Mouse (Mus musculus) forebrain, embryonic 14.5 days (tissue): ENCODE results near the gene Limd1. TPM values are rescaled to one million over a fixed set of nuclear protein-coding genes. Genes with fewer than 3 reads are reported as not detected.

Experiments
- ATAC-seq: fragments of 200-750 bp; cut with Nextera tagmentation; 2 replicates; pipeline ENCODE4 v1.8.0; 2017; ENCODE audit warnings: mild to moderate bottlenecking, moderate library complexity
- DNase-seq: peaks from one replicate; pipeline ENCODE4 v3.0.0-alpha.2; 2015; ENCODE audit warnings: low spot score
- H3K27ac ChIP-seq: fragments of 300-500 bp; sonication (generic); 2 replicates; pipeline ENCODE4 v1.5.1; 2014; ENCODE audit warnings: low read depth, mild to moderate bottlenecking, control low read depth, low read length, moderate library complexity
- H3K27me3 ChIP-seq: fragments of 300-500 bp; sonication (generic); replicated peaks from 2 replicates; pipeline ENCODE4 v1.6.1; 2014; ENCODE audit warnings: low read length, control low read depth, mixed read lengths; ENCODE audit not compliant: control insufficient read depth, insufficient read depth
- H3K36me3 ChIP-seq: fragments of 300-500 bp; sonication (generic); 2 replicates; pipeline ENCODE4 v1.6.1; 2014; ENCODE audit warnings: low read length, control low read depth; ENCODE audit not compliant: control insufficient read depth, insufficient read depth
- H3K4me1 ChIP-seq: fragments of 300-500 bp; sonication (generic); 2 replicates; pipeline ENCODE4 v1.6.1; 2014; ENCODE audit warnings: antibody characterized with exemption, low read length, control low read depth; ENCODE audit not compliant: control insufficient read depth, insufficient read depth
- H3K4me2 ChIP-seq: fragments of 300-500 bp; sonication (generic); 2 replicates; pipeline ENCODE4 v1.6.1; 2014; ENCODE audit warnings: mild to moderate bottlenecking, control low read depth, low read length
- H3K4me3 ChIP-seq: fragments of 300-500 bp; sonication (generic); 2 replicates; pipeline ENCODE4 v1.5.1; 2014; ENCODE audit warnings: low read depth, low read length, control low read depth
- H3K9ac ChIP-seq: fragments of 300-500 bp; sonication (generic); 2 replicates; pipeline ENCODE4 v1.6.1; 2014; ENCODE audit warnings: mild to moderate bottlenecking, low read length, control low read depth, moderate library complexity
- H3K9me3 ChIP-seq: fragments of 300-500 bp; sonication (generic); replicated peaks from 2 replicates; pipeline ENCODE4 v1.6.1; 2016; ENCODE audit warnings: low read length, control low read depth, mixed read lengths; ENCODE audit not compliant: control insufficient read depth
- WGBS: fragments of 180-500 bp; shearing (Covaris S2); extraction: QIAGEN DNeasy Blood & Tissue Kit; methylation state at CpG from one replicate; pipeline ENCODE4 v1.1.7; 2014; 5-methylcytosine and 5-hydroxymethylcytosine counted together
- polyA plus RNA-seq: library from polyadenylated mRNA; unstranded; fragments of >200 nt; fragmentation: Nextera tagmentation; extraction: Ambion mirVana; gene quantifications from 2 replicates; pipeline ENCODE4 v1.2.1, GENCODE M21; 2014

The Limd1 gene
- polyA plus RNA-seq, 1 experiment from 2014 or later = 23.1 TPM

- Histone ChIP-seq H3K9me3 (no peaks in the 10 kb centered on the region), H3K36me3 (no peaks in the 10 kb centered on the region), H3K9ac (peak overlapping the region; percentile 89), H3K4me3 (peak overlapping the region; percentile 96), H3K4me2 (peak overlapping the region; percentile 54), H3K27ac (peak overlapping the region; percentile 93), H3K27me3 (no peaks in the 10 kb centered on the region), H3K4me1 (peaks cover 15% of the 10 kb centered on the region)
- DNase-seq = peak; percentile 46
- ATAC-seq = no peak
- WGBS = 1% methylated on average over 13 of the region's 13 CpGs
These were observed 51.6 kb downstream of the Limd1 start for GRCm38 (mm10) chr9:123530158-123530475.

GRCm38 (mm10) chr9:123530566-123531130 is 52.1 kb downstream of the Limd1 start:
- WGBS = 24% methylated on average over 11 of the region's 11 CpGs
- H3K4me2 ChIP-seq = peak overlapping the region; percentile 54
- DNase-seq = peak; percentile 5
- H3K27ac ChIP-seq = 0 out of 2 replicates have a peak overlapping the region, but pooled peaks have one; percentile 93
- H3K4me1 ChIP-seq = peaks cover 15% of the 10 kb centered on the region
- H3K4me3 ChIP-seq = peak overlapping the region; percentile 96
- H3K9me3 ChIP-seq = no peaks in the 10 kb centered on the region
- ATAC-seq = no peak
- H3K27me3 ChIP-seq = no peaks in the 10 kb centered on the region
- peak overlapping the region; percentile 89 for H3K9ac ChIP-seq
- no peaks in the 10 kb centered on the region for H3K36me3 ChIP-seq

- peak overlapping the region; percentile 54 for H3K4me2 ChIP-seq
- no peak overlapping the region for H3K27ac ChIP-seq
- no peak for DNase-seq
- H3K27me3 ChIP-seq = no peaks in the 10 kb centered on the region
- peak overlapping the region; percentile 89; the same call in 1 of the 2 replicates for H3K9ac ChIP-seq
- H3K9me3 ChIP-seq = no peaks in the 10 kb centered on the region
- no peak for ATAC-seq
- no peaks in the 10 kb centered on the region for H3K36me3 ChIP-seq
- H3K4me1 ChIP-seq = peaks cover 15% of the 10 kb centered on the region
- H3K4me3 ChIP-seq = no peak overlapping the region
These were observed 52.7 kb downstream of the Limd1 start for GRCm38 (mm10) chr9:123531234-123531633.

GRCm38 (mm10) chr9:123536613-123537012 is 58.1 kb downstream of the Limd1 start:
- no peak for DNase-seq
- no peak for ATAC-seq
- 97% methylated on average over 2 of the region's 2 CpGs for WGBS

GRCm38 (mm10) chr9:123538189-123538588 is 59.7 kb downstream of the Limd1 start:
- Histone ChIP-seq H3K27me3 (no peaks in the 10 kb centered on the region), H3K9ac (no peak overlapping the region), H3K9me3 (no peaks in the 10 kb centered on the region), H3K36me3 (no peaks in the 10 kb centered on the region), H3K4me1 (no peaks in the 10 kb centered on the region), H3K27ac (no peak overlapping the region), H3K4me2 (no peak overlapping the region), H3K4me3 (no peak overlapping the region)
- WGBS = 79% methylated on average over 4 of the region's 4 CpGs
- ATAC-seq (no peak), DNase-seq (no peak)

More at GRCm38 (mm10) chr9:123536613-123537012, 58.1 kb downstream of the Limd1 start:
- no peaks in the 10 kb centered on the region for H3K9me3 ChIP-seq
- no peaks in the 10 kb centered on the region for H3K27me3 ChIP-seq
- H3K9ac ChIP-seq = no peak overlapping the region
- no peak overlapping the region for H3K4me3 ChIP-seq
- no peaks in the 10 kb centered on the region for H3K36me3 ChIP-seq
- no peak overlapping the region for H3K4me2 ChIP-seq
- no peak overlapping the region for H3K27ac ChIP-seq
- peaks cover 3% of the 10 kb centered on the region; the same call in 1 of the 2 replicates for H3K4me1 ChIP-seq

- Histone ChIP-seq H3K36me3 (peaks cover 7% of the 10 kb centered on the region; the same call in 1 of the 2 replicates), H3K9me3 (no peaks in the 10 kb centered on the region), H3K4me3 (no peak overlapping the region), H3K27ac (no peak overlapping the region), H3K9ac (no peak overlapping the region), H3K4me2 (no peak overlapping the region), H3K4me1 (no peaks in the 10 kb centered on the region), H3K27me3 (no peaks in the 10 kb centered on the region)
- ATAC-seq = no peak
- 14% methylated on average over 1 of the region's 1 CpGs for WGBS
- no peak for DNase-seq
These were observed 60.6 kb downstream of the Limd1 start for GRCm38 (mm10) chr9:123539093-123539492.

GRCm38 (mm10) chr9:123539823-123540222 is 61.3 kb downstream of the Limd1 start:
- WGBS = 91% methylated on average over 2 of the region's 2 CpGs
- Histone ChIP-seq H3K36me3 (peaks cover 7% of the 10 kb centered on the region; the same call in 1 of the 2 replicates), H3K9me3 (no peaks in the 10 kb centered on the region), H3K27me3 (no peaks in the 10 kb centered on the region), H3K4me2 (no peak overlapping the region), H3K4me1 (no peaks in the 10 kb centered on the region), H3K9ac (no peak overlapping the region), H3K27ac (no peak overlapping the region), H3K4me3 (no peak overlapping the region)
- ATAC-seq (no peak), DNase-seq (no peak)

GRCm38 (mm10) chr9:123554599-123554998 is 76.1 kb downstream of the Limd1 start:
- Histone ChIP-seq H3K4me2 (no peak overlapping the region), H3K36me3 (peaks cover 54% of the 10 kb centered on the region), H3K27me3 (no peaks in the 10 kb centered on the region), H3K4me3 (no peak overlapping the region), H3K9me3 (no peaks in the 10 kb centered on the region), H3K4me1 (no peaks in the 10 kb centered on the region), H3K27ac (no peak overlapping the region), H3K9ac (no peak overlapping the region)
- DNase-seq (peak; percentile 42), ATAC-seq (no peak)
- WGBS = 6% methylated on average over 3 of the region's 3 CpGs
